Mouse (Mus musculus) left cerebral cortex, adult 9 months (tissue): ENCODE measurements around the gene Prune1.
A peak's percentile ranks its signal among the peaks of the same experiment; 100 is the strongest.

Experiments
- DNase-seq, 2 experiments: peaks; one replicate each; pipeline ENCODE4 v3.0.0; 2022; ENCODE audit warnings: low spot score in 2 of 2

The Prune1 gene

GRCm38 (mm10) chr3:95277149-95277551 lies 4.7 kb downstream of the Prune1 start:
- no peak for DNase-seq

GRCm38 (mm10) chr3:95276428-95276934 lies 5.4 kb downstream of the Prune1 start:
- DNase-seq = no peak

GRCm38 (mm10) chr3:95275161-95275560 lies 6.7 kb downstream of the Prune1 start:
- no peak for DNase-seq

GRCm38 (mm10) chr3:95274453-95274852 lies 7.4 kb downstream of the Prune1 start:
- DNase-seq = no peak

- DNase-seq = no peak
Measured at GRCm38 (mm10) chr3:95273471-95273870, 8.4 kb downstream of the Prune1 start.

GRCm38 (mm10) chr3:95270766-95271364 lies 11.0 kb downstream of the Prune1 start:
- DNase-seq = no peak

- DNase-seq = peak in 1 of 2 experiments; percentile 25
Measured at GRCm38 (mm10) chr3:95269789-95270188, 12.1 kb downstream of the Prune1 start.

- DNase-seq = no peak
Measured at GRCm38 (mm10) chr3:95267855-95268254, 14.0 kb downstream of the Prune1 start.

GRCm38 (mm10) chr3:95266052-95266451 lies 15.8 kb downstream of the Prune1 start:
- DNase-seq = no peak

GRCm38 (mm10) chr3:95264724-95265123 lies 17.2 kb downstream of the Prune1 start:
- no peak for DNase-seq

GRCm38 (mm10) chr3:95263089-95263739 lies 18.7 kb downstream of the Prune1 start:
- DNase-seq = peak in 1 of 2 experiments; percentile 65

- DNase-seq = no peak
Measured at GRCm38 (mm10) chr3:95261975-95262374, 19.9 kb downstream of the Prune1 start.

- no peak for DNase-seq
Measured at GRCm38 (mm10) chr3:95256931-95257330, 24.9 kb downstream of the Prune1 start.

GRCm38 (mm10) chr3:95250783-95251424 lies 31.0 kb downstream of the Prune1 start, which contains the start of gene Bnipl:
Gene Bnipl, minus strand, starts transcription at chr3:95251193.
- DNase-seq = no peak

- DNase-seq = no peak
Measured at GRCm38 (mm10) chr3:95250361-95250760, 31.5 kb downstream of the Prune1 start.

GRCm38 (mm10) chr3:95247660-95248336 lies 34.1 kb downstream of the Prune1 start:
- DNase-seq = no peak

GRCm38 (mm10) chr3:95246465-95247231 lies 35.2 kb downstream of the Prune1 start:
- peak in 1 of 2 experiments; percentile 66 for DNase-seq

- no peak for DNase-seq
Measured at GRCm38 (mm10) chr3:95243086-95243485, 38.8 kb downstream of the Prune1 start.

- DNase-seq = no peak
Measured at GRCm38 (mm10) chr3:95241498-95241897, 40.4 kb downstream of the Prune1 start, which contains the start of gene Gm128. Gene Gm128, minus strand, starts transcription at chr3:95241598.

- no peak for DNase-seq
Measured at GRCm38 (mm10) chr3:95240900-95241299, 41.0 kb downstream of the Prune1 start.

- no peak for DNase-seq
Measured at GRCm38 (mm10) chr3:95239971-95240370, 41.9 kb downstream of the Prune1 start.
